Mouse (Mus musculus) adrenal gland, adult 2 months (tissue): Measurements from ENCODE around the gene 1700020A23Rik. TPM values are rescaled to one million over a fixed set of nuclear protein-coding genes. Genes with fewer than 3 reads are reported as not detected.
"Not testable (repeated sequence)": the region's sequence is repeated elsewhere in the genome, so short reads cannot be mapped to it uniquely, and the experiment has no call there.

Experiments used
- DNase-seq: peaks from one replicate; pipeline ENCODE4 v3.0.0; 2021
- long read RNA-seq: library from polyadenylated mRNA; stranded (forward); transcript quantifications from one replicate; pipeline ENCODE4 v2.0.0, GENCODE M21; 2021
- polyA plus RNA-seq: library from polyadenylated mRNA; depleted of rRNA; stranded (reverse); fragments of >200 nt; gene quantifications from 2 replicates; pipeline ENCODE4 v1.2.3, GENCODE M21; 2012; rRNA removed
- total RNA-seq, 2 experiments: library from RNA; stranded (reverse); gene quantifications; 2 replicates each; pipeline ENCODE4 v1.2.3; 2021

The 1700020A23Rik gene
- total RNA-seq (1 to 10 TPM in 1 of 2 experiments, not detected in 1; 1.0 TPM), polyA plus RNA-seq (not detected in 2 replicates)
- long read RNA-seq, result 0 reads

DNA sequence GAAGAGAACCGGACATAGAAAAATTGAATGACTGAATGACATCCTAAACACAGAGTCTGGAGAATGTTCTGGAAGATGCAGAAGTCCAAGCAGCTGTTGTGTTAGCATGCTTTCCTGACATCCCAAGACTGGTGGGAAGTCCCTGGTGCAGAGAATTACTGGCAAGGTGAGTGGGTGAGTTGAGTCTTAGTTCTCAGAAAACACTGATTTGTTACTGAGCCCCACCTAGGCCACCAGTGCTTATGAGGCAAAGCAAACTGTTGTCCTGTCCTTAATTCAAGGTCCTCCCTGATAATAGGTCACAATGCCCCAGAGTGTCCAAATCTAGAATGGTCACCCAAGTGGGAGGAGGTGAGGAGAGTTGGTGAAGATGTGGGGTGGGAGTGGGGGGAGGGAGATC is at the start of gene 1700020A23Rik, which contains the start of gene Gm28372:
Gene 1700020A23Rik (plus strand): TSS at position 321 of the 400 bp plus-strand sequence.
Gene Gm28372 (plus strand): TSS at position 301 of the 400 bp plus-strand sequence.
- DNase-seq, result no peak

DNA sequence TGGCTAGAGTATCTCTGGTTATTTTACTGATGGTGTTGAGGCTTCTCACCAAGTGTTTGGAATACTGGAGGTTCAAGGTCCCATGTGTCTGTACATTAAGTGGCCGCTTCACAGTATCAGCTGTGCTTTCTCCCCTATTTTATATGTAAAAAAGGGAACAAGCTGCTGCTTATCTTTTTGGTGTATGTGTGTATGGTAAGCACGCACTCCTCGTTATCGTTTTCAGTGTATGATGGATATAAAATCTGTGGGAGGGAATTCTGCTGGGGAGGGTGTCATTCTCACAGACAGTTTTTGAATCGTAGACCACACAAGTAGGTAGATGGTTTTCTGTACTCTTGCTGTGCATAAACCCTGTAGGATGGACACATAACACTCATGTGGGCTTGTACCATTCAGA is 47.5 kb upstream of the 1700020A23Rik start:
- no peak for DNase-seq

DNA sequence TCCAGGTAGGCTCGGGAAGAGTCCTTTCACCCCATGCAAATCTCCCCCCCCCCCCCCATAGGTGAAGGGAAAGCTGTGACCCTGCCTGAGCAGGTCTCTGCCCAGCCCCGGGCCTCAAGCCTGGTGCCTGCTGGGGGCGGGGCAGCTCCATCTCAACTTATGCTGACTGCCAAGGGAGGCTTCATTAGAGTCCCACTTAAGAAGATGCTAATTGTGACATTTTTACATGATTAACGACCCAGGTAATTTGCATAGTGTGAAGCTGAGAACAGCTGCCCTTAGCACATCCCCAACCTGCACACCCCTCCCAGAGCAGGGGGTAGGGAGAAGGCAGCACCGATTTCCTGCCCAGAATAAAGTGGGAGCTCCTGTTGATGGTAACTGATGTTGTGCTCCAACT is 46.2 kb upstream of the 1700020A23Rik start:
- no peak for DNase-seq

DNA sequence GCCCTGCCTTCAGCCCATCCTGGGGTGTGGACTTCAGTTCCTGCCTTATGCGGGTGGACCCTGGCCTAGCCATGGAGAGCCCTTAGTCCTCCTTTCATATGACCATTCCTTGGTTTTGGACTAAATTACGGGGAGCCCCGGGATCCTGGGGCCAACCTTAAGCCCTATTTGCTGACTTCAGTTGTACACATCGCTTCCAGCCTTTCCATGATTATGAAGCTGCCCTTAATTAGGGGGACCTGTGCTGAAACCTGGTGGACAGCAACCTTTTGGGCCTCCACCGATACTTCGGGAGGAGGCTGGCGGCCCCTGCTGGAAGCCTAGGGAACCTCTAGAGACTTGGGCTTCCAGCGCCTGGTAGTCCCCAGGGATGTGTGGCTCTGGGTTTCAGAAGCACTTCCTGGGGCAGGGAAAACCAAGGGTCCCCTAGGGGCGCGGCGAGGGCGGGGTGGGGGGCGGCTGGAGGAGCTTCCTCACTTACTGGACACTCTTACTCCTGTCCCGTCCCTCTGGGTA is 42.5 kb upstream of the 1700020A23Rik start:
- DNase-seq, result peak; percentile 67

DNA sequence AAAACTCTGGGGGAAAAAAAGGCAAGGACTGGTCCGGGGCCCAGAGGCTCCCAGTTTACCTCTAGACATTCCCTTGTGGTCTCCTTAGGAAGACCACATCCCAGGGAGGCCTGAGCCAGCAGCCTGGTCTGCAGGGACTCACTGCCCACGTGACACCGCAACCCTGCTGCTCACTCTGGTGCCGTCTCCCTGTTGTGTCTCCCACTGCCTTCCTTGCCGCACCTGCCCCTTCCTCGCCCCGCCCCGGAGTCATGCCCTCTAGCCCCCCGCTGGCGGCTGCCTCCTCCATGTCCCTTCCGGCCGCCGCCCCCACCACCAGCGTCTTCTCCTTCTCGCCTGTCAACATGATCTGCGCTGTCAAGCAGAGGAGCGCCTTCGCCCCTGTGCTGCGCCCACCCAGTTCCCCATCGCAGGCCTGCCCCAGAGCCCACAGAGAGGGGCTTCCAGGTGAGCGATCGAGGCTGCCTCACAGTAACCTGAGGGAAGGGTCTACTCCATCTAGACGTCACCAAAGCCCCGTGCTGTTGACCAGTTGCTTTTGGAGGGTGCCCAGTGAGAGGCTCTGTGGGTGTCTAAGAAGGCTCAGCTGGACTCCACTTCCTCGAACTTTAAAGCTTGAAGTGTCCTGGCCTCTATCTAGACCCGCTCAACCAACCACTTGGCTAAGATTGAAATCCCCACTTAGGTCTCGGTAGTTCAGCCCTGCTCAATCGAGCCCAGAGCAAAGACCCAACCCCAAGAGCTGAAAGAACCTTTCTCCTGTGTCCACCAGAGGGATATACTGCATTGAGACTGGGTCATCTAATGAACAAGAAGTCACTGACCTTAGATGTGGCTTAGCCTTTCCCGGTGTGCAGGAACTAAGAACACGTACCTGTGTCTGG is 39.6 kb upstream of the 1700020A23Rik start:
- DNase-seq, result no peak

DNA sequence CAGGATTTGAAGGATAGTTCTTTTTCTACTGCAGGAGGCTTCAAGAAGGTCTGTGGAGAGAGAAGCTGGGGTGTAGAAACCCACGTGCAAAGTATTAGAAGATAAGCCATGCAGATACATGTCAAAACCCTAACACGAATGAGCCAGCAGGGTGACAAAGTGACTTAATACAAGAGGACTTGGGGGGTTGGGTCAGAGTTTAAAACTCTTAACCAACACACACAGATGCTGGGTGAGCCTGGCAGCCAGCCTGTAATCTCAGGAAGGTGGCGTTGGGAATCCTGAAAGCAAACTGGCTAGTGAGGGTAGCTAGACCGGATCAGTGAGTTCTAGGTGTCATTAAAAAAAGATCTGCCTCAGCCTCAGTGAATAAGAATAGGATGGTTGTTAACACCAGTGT is 37.7 kb upstream of the 1700020A23Rik start:
- no peak for DNase-seq

DNA sequence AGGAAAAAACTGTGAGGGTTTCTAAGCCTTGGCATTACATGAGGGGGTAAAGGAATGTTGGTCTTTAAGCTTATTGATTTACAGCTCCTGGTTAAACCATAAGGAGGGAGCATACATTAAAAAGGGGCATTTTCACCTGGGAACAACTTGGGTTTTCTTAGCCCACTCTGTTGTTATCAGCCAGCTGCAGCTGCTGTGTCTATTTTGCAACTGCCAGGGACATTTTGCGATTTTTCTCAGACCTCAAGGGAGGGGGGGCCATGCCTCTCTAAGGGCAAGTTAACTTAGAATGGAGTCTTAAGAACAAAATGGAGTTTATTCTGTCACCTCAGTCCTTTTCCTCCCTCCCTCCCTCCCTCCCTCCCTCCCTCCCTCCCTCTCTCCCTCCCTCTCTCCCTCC is 32.0 kb upstream of the 1700020A23Rik start:
- not testable (repeated sequence) for DNase-seq

DNA sequence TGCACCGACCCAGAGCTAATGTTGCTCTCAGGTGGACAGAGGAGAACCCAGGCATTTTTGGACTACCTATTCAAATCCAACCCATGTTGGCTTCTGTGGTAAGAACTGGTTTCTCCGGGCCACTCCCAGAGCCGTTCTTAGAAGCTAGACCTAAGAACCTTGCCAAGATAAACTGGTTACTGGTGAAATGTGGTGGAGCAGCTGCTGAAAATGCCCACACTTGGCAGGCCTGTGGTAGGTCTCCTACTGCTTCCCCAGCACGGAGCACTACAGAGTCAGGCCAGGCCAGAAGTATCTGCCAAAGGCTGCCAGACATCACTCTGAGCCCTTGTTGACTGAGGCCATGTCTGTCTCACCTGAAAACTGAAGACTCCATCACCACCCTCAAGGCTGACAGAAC is 30.1 kb upstream of the 1700020A23Rik start:
- DNase-seq, result no peak

DNA sequence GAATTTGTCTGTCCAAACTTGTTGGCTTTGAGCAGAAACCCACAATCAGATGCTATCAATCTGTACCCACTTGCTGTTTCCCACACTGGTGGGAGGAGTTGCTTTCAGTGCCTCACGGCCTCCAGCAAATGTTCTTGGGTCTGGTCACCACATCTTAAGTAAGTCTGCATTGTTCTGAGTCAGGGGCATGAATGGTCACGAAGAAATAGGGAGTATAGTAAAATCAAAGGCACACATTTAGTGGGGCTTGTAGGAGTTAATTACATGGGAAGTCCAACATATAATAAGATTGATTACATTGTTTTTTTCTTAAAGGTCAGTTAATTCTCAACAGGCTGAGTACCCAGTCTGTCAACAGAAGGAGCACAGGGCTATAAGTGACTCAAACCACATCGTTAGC is 21.9 kb upstream of the 1700020A23Rik start:
- no peak for DNase-seq

DNA sequence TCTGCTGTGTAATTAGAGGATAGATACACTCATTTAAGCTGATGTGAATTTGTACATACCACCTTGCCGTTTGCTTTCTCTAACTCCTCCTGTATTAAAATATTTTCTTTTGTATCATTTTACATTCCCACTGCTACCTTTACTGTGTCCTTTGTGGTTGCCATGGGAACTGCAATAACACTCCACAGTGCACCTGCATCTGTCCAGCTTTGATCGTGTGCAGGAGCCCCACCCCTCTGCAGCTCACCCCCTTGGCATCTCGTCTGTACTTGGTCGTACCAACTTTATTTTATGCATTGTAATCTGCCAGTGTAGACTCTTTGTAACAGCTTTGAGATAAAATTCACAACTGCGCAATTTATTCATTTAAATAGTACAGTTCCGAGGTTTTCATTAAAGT is 21.2 kb upstream of the 1700020A23Rik start:
- DNase-seq, result no peak

DNA sequence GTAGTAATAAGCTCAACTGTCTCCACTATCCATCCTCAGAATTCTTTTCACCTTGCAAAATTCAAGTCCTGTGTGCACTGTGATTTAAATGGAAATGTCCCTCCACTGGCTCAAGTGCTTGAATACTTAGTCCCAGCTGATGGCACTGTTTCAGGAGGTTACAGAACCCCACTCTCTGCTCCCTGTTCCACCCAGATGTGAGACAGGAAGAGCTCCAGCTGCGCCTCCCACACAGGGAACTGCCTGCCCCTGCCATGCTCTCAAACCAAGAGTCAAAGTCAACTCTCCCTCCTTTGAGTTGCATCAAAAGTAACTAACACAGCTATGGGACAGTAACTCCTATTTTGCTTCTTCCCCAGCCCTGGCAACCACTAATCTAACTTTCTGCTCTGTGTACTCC is 18.8 kb upstream of the 1700020A23Rik start:
- no peak for DNase-seq

DNA sequence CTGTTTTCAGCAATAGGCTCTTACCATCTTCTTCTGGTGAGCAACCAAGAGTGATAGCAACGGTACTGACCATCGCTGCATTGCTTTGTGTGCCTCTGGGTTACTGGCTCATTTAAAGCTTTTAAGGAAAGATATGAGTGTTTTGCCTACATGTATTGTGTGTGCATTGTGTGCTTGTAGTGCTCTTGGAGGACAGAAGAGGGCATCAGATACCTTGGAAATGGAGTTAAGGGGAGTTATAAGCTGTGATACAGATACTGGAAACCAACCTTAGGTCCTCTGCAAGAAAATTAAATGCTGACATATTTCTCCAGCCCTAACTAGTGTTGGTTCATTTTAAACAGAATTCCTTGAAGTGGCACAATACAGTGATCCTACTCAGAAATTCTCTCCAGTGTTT is 16.3 kb upstream of the 1700020A23Rik start:
- no peak for DNase-seq

DNA sequence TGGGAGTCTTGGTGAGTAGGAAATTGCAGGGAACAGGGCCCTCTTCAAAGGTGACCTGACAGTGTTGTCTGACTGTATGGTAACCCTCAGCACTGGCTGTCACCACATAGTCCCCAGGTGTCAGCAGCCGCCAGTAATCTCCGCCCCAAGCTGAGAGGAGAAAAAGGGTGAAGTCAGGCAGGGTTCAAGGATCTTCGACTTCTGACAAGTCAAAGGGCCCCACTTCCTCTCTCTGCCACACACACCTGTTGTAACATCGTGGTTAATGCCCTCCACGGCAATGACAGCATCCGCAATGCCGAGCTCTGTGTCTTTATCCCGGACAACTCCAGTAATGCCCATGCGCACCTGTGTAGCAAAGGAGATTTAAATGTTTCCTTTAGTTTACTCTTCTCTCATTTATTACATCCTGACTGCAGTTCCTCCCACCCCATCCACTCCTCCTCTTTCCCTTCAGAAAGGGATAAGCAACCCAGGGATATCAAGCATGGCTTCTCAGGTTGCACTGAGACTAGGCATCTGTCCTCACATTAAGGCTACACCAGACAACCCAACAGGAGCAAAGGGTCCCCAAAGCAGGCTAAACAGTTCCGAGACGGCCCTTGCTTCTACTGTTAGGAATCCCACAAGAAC is 13.9 kb upstream of the 1700020A23Rik start:
- no peak for DNase-seq

DNA sequence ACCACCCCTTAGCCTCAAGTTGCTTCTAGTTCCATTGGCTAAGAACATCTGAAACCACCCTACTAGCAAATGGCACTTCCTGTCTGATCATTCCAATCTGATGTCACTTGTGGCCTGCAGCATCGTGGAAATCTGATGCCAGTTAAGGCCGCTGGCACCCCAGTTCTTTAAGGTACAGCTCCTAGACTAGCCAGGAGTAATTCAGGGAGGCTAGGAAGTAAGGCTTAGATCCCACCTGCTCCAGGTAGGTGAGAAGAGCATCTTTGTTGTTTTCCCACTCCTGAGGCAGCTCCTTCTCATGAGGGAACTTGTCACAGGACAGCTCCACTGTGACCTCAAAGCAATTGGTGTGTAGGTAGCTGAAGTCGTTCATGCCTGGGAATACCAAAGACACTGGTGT is 12.2 kb upstream of the 1700020A23Rik start:
- DNase-seq, result no peak

DNA sequence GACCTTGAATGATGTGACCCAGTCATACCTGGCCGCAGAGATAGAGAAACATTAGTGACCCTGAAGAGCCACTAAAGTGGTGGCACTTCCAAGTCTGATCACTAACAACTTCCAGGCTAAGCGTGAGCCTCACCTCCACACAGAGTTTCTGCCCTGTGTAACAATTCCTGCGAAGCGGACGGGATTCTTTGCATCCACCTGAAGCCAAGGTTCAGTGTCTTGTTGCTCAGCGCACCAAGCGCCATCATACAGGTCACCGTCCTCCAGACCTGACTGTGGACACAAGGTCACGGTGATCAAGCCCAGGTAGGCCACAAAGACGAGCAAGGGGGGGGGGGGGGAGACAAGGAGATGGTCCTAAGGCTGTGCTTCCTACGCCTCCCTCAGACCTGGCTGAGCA is 9.4 kb upstream of the 1700020A23Rik start:
- no peak for DNase-seq

DNA sequence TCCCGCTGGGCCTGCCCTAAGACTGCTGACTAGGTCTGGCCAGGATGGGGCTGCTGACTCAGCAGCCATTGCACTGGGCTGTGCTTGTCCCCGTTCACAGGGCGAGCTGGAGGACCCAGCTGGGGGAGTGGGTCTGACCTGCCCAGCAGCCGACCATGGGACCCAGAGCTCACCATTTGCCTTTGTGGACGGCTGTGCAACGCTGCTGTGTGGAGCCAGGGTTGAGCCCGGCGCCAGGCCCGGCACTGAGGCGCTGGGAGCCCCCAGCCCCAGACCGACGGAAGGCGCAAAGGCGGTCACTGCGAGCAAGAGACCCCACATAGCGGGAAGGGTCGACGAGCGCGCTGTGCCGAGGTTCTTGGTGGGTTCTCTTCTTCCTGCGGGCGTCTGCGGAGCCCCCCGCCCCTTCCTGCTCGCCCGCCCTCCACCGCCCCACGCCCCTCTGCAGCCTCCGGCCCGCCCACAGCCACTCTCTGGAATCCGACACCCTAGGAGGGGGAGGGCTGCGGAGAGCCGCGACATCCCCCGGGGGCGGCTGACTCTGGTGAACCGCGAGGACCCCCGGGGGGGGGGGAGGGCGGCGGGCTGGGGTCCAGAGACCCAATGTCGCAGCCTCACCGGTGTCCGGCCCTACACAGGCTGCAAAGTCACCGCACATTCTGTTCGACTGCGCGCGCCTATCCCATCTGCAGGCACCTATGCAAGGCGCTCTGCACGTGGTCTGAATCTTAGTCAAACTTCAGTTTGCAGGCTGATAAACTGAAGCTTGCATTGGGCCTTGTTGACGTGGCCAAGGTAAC is 7.7 kb upstream of the 1700020A23Rik start, which contains the start of gene Cpxm1:
Gene Cpxm1 (minus strand): TSS at position 389 of the 800 bp plus-strand sequence.
- no peak for DNase-seq

DNA sequence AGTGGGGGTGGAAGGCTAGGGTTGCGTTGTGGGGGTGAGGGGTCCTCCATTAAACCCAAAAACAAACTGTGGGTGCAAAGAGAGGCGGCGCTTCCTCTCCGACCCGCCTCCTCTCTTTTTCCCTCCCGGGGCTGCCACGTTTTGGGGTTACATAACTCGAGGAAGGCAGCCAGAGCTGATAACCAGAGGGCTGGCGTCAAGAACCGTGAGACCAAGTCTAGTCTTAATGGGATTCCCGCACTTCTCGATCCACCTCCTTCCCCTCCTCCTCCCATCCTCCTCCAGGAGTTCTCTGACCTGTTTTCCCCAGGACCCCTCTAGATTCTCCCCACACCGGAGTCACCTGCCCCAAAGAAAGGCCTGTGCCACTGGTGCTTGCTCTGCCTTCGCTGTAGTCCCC is 7.0 kb upstream of the 1700020A23Rik start:
- DNase-seq, result peak; percentile 33

DNA sequence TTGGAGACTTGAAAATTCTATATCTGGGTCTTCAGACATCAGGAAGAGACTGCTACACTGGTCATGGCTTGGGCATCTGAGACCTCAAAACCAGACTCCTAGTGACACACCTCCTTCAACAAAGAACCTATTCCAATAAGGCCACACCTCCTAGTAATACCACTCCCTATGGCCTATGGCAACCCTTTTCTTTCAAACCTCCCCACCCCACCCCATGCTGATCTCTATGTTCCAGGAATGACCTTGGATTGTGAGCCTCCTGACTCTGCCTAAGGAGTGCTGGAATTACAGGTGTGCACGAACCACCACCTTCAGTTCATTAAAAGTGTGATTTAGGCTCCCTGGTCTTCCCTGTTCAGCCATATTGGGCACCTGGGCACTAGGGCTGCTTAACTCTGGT is 5.0 kb upstream of the 1700020A23Rik start:
- DNase-seq, result no peak

DNA sequence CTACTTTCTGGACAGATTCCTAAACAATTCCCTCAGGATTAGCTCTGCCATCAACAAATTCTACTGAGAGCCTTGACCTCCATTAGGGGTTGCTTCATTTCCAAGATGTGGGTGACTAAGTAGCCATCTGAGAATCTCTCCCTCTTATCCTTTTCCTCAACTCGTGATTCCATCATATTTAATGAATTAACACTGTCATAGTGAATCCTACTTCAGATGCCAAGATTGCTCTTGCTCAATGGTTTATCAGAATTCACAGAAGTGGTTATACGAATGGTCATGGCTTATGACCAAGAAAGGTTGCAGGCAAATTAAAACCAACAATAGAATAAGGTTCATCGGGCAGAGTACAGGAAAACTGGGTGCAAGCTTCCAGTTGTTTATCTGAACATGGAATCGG is 3.2 kb upstream of the 1700020A23Rik start:
- no peak for DNase-seq

DNA sequence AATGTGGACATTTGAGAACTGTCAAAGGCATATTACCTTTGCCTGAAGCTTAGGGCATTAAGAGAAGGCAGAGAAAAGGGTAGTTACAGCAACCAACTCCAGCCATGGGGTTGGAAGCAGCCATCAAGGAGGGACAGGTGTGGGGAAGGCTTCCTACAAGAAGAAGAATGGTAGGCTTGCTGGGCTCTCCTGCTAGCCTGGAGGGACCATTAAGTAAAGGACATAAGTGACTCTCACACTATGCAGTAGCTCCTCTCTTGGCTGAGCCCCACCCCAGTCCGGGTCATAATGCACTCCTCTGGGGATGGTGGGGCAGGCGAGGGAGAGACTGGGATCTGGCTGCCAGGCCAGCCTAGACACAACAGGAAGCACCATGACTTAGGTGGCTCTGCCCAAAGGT is 1.1 kb downstream of the 1700020A23Rik start, which contains the start of gene Tmem239:
Gene Tmem239 (plus strand): TSS at position 301 of the 400 bp plus-strand sequence.
- DNase-seq, result no peak

DNA sequence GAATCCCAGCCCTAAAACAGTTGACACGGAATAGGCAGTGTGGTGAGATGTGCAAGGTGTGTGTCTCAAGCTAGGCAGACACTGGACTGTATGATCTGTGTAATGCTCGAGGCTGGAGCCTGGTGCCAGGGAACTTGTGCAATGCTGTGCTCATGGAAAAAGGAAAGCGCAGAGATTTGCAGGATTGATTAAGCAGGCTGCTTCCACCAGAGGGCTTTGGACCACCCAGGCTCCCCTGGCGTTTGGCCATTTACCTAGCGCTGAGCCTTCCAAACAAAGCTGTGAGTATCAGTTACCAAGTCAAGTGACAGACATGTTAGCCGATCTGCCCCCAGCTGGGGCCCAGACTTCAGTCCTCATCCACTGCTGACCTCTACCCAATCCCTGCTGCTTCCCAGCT is 3.1 kb downstream of the 1700020A23Rik start:
- DNase-seq, result no peak
